Mouse (Mus musculus) kidney, adult 11 months (tissue): Measurements from ENCODE around the gene Wipf1.

Experiments
- DNase-seq: peaks from one replicate; pipeline ENCODE4 v3.0.0; 2022

Wipf1 gene

GRCm38 (mm10) chr2:73466481-73466880, 63.1 kb downstream of the Wipf1 start:
- no peak for DNase-seq

GRCm38 (mm10) chr2:73463431-73464194, 65.9 kb downstream of the Wipf1 start:
- DNase-seq = no peak

- DNase-seq = no peak
Observed at GRCm38 (mm10) chr2:73462757-73463339, 66.7 kb downstream of the Wipf1 start.

GRCm38 (mm10) chr2:73462265-73462664, 67.3 kb downstream of the Wipf1 start:
- no peak for DNase-seq

GRCm38 (mm10) chr2:73460168-73460567, 69.4 kb downstream of the Wipf1 start:
- DNase-seq = no peak

- DNase-seq = no peak
Observed at GRCm38 (mm10) chr2:73459607-73460153, 69.9 kb downstream of the Wipf1 start.

GRCm38 (mm10) chr2:73456886-73457285, 72.6 kb downstream of the Wipf1 start:
- DNase-seq = no peak

- no peak for DNase-seq
Observed at GRCm38 (mm10) chr2:73456154-73456553, 73.4 kb downstream of the Wipf1 start.

GRCm38 (mm10) chr2:73455541-73455940, 74.0 kb downstream of the Wipf1 start:
- no peak for DNase-seq

- DNase-seq = no peak
Observed at GRCm38 (mm10) chr2:73454682-73455081, 74.9 kb downstream of the Wipf1 start.

GRCm38 (mm10) chr2:73454186-73454585, 75.3 kb downstream of the Wipf1 start:
- no peak for DNase-seq

- DNase-seq = no peak
Observed at GRCm38 (mm10) chr2:73453717-73454116, 75.8 kb downstream of the Wipf1 start.

- no peak for DNase-seq
Observed at GRCm38 (mm10) chr2:73453085-73453484, 76.4 kb downstream of the Wipf1 start.

GRCm38 (mm10) chr2:73452556-73452955, 77.0 kb downstream of the Wipf1 start:
- DNase-seq = no peak

- no peak for DNase-seq
Observed at GRCm38 (mm10) chr2:73451541-73451940, 78.0 kb downstream of the Wipf1 start.

GRCm38 (mm10) chr2:73450172-73450715, 79.3 kb downstream of the Wipf1 start:
- no peak for DNase-seq

GRCm38 (mm10) chr2:73443985-73444384, 85.5 kb downstream of the Wipf1 start:
- DNase-seq = no peak

GRCm38 (mm10) chr2:73442015-73442414, 87.5 kb downstream of the Wipf1 start:
- DNase-seq = no peak

GRCm38 (mm10) chr2:73440319-73440718, 89.2 kb downstream of the Wipf1 start:
- DNase-seq = no peak

- no peak for DNase-seq
Observed at GRCm38 (mm10) chr2:73436976-73437375, 92.6 kb downstream of the Wipf1 start.

- DNase-seq = no peak
Observed at GRCm38 (mm10) chr2:73435847-73436246, 93.7 kb downstream of the Wipf1 start.

GRCm38 (mm10) chr2:73431959-73432396, 97.6 kb downstream of the Wipf1 start:
- no peak for DNase-seq

GRCm38 (mm10) chr2:73428803-73429468, 100.6 kb downstream of the Wipf1 start:
- no peak for DNase-seq
